Mouse (Mus musculus) heart, postnatal 4 days (tissue): ENCODE measurements around the gene Wnt7a. TPM values are rescaled to one million over a fixed set of nuclear protein-coding genes. Genes with fewer than 3 reads are reported as not detected.

Experiments used
- DNase-seq: peaks from one replicate; pipeline ENCODE4 v3.0.0; 2021
- total RNA-seq, 2 experiments: library from RNA; stranded (reverse); gene quantifications; 2 replicates each; pipeline ENCODE4 v1.2.3; 2021

The Wnt7a gene
- total RNA-seq = under 1 TPM; 0.07 to 0.11 TPM

DNA sequence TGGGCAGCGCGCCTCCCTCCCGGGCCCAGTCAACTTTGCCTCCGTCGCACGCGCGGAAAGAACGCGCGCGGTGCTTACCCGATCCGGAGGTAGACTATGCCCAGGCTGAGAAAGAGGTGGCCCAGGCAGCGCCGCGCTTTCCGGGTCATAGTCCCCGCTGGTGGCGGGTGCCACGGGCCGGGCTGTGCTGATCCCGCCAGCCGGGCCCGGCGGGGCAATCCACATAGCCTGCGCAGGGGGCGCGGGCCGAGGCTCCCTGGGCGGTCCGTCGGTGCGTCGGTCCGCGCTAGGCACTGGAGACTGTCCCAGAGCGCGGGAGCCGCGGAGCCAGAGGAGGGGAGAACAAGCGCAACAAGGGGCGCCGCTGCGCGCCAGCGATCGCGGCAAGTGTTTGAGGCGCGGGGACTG, at the start of gene Wnt7a:
Gene Wnt7a, minus strand, starts transcription at position 403 of the 408 bp plus-strand sequence.
- DNase-seq = no peak

GRCm38 (mm10) chr6:91459471-91459870, 48.3 kb upstream of the Wnt7a start:
- DNase-seq = no peak

DNA sequence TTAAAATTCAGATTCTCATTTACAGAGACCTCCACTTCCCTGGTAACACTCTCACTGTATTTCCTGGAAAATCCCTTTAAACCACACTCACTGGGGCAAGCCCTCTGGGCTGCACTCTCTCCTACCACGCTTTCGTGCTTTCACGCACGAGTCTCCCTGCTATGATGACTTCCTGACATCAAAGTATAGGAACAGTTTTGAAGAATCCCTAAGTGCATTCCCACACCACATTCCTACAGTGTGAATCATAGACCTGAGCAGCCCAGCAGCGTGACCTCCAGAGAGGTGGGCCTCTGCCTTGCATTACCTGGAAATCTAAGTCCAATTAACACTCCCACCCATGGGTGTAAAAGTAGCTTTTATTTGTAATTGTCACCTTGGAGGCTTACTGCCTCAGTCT, 43.4 kb upstream of the Wnt7a start:
- no peak for DNase-seq

DNA sequence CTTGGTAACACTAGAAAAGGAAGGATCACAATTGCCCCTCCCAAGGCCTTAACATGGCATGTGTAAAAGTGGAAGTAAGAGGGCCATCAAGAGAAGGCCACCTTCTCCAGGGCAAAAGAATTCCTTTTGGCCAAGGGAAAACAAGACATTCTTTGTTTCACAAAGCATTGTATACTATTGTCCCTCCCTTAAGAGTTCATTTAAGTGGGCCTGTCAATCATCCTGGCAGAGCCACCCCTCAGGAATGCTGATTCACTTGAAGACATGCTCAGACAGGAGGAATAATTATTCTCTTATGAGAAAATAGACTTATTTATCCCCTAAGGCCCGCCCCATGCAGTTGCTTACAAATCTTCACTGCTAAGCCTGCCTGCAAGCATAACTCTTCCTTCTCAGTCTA, 40.9 kb upstream of the Wnt7a start:
- DNase-seq = no peak

DNA sequence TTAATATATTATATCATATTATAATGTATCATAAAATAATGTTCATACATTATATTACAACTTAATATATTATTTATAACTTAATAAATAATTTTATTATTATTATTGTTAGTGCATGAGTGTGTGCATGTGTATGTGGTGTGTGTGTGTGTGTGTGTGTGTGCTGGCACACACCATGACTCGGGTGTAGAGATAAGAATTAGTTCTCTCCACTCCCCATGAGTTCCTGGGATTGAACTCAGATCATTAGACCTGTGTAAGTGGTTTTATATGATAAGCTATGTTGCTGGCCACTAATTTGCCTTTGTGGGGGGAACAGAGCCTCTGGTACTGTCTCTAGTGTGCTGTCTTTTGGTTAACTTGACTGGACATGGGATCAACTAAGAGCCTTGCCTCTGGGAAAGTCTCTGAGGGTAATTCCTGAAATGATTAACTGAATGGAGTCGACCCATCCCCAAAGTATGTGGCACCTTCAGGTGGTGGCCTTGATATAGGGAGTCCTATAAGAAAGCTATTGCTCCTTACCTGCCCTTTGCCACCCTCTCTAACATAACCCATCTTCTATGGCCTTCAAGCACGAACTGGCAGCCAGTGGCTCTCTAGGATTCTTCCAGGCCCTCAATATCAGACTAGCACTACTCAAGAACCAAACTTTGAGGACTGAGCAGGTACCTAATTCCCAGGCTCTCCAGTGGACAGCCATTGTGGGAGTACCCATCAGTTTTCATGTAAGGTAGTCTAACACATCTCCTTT, 38.5 kb upstream of the Wnt7a start:
- DNase-seq = no peak

GRCm38 (mm10) chr6:91445316-91445715, 34.2 kb upstream of the Wnt7a start:
- no peak for DNase-seq

GRCm38 (mm10) chr6:91441145-91441662, 30.0 kb upstream of the Wnt7a start:
- DNase-seq = no peak

- peak; percentile 97 for DNase-seq
These were observed 29.4 kb upstream of the Wnt7a start for GRCm38 (mm10) chr6:91440474-91441144.

DNA sequence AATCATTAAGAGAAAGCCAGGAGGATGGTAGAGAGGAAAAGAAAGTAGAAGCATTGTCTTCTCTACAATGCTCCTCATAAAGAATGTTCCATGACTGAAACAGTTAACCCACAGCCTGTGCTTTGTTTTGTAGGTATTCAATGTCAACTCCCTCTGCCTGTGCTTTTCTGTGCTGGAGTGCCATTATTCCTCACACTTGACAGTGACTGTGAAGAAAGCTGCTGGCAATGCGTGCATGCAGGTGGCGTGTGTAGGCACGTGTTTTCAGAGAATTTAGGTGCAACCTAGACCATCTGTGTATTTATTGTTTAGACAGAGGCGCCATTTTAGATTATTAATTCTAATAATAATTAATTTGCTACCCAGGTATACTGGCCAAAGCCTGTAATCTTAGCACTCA, 13.0 kb upstream of the Wnt7a start:
- no peak for DNase-seq

DNA sequence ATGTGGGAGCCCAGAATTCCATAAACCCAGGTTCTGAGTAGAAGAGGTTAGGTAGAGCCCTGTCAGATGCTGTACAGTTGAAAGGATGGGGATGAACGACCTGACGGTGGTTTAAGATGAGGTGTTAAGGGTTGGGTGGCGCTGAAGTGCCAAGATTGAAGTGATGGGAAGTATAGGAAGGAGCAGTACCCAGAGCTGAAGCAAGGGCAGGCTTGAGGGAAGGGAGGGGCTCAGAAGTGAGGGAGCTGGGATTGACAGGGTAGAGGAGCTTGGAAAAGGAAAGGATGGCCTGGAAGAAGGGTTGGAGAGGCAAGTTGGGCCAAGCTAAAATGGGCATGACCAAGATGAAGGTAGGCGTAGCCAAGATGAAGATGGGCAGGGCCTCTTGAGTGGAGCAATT, 10.5 kb upstream of the Wnt7a start:
- no peak for DNase-seq

DNA sequence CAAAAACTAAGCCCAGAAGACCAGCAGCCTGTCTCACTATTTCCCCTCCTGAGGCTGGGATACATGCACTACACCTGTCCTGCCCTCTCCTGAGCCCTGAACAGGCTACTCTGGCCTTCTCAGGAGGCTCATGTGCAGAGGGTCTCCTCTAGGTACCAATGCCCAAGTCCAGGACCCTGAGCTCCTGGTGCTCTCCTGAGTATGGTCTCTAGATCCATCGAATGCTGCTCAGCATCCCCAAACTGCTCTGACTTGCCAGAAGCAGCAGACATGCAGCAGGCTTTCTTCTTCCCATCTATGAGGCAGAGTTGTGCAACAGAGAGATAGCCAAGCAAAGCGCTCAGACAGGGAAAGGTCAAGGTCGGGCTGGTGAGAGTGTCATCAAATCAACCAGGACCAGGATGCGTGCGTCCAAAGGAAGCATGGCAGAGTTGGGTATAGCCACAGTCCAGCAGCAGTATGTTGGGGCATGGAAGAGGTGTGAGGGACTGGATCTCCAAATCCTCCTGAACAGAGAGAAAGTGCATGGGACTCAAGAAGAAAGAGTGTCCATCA, 6.2 kb upstream of the Wnt7a start:
- no peak for DNase-seq

- no peak for DNase-seq
These were observed 5.0 kb upstream of the Wnt7a start for GRCm38 (mm10) chr6:91416146-91416545.

- peak; percentile 63 for DNase-seq
These were observed 3.7 kb upstream of the Wnt7a start for GRCm38 (mm10) chr6:91414890-91415289.

GRCm38 (mm10) chr6:91411369-91411981, 312 bp upstream of the Wnt7a start:
- peak; percentile 77 for DNase-seq

DNA sequence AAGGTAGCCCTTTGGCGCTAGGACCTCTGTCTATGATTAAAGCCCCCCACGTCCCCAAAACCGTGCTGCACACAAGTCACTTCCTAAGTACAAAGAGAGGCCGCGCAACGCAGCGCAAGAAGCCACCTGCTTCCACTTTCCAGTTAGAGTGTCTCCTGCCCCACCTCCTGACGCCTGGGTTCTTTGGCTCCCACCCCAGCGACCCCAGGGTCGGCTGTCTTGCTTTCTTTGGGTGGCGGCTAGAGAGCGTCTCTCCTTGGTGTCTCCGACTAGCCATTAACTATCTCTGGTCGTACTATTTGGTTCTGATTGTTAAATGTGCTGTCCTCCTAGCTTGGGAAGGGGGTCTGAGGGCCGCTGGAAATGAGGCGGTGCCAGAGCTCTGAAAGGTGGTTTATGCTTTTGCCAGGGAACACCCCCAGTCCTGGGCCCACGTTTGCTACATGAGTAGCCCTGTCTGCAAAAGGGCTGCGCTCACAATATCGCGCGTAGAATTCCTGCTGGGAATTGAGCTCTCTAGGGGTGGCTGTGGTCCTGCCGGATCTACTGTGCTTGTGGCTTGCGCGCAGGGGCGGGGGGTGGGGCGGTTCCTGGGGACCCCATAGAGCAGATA, 889 bp downstream of the Wnt7a start:
- DNase-seq = no peak

GRCm38 (mm10) chr6:91409448-91410167, 1.6 kb downstream of the Wnt7a start:
- DNase-seq = no peak

GRCm38 (mm10) chr6:91408616-91409015, 2.5 kb downstream of the Wnt7a start:
- peak; percentile 28 for DNase-seq

- DNase-seq = no peak
These were observed 9.6 kb downstream of the Wnt7a start for GRCm38 (mm10) chr6:91401591-91401990.

GRCm38 (mm10) chr6:91400514-91400913, 10.6 kb downstream of the Wnt7a start:
- no peak for DNase-seq

DNA sequence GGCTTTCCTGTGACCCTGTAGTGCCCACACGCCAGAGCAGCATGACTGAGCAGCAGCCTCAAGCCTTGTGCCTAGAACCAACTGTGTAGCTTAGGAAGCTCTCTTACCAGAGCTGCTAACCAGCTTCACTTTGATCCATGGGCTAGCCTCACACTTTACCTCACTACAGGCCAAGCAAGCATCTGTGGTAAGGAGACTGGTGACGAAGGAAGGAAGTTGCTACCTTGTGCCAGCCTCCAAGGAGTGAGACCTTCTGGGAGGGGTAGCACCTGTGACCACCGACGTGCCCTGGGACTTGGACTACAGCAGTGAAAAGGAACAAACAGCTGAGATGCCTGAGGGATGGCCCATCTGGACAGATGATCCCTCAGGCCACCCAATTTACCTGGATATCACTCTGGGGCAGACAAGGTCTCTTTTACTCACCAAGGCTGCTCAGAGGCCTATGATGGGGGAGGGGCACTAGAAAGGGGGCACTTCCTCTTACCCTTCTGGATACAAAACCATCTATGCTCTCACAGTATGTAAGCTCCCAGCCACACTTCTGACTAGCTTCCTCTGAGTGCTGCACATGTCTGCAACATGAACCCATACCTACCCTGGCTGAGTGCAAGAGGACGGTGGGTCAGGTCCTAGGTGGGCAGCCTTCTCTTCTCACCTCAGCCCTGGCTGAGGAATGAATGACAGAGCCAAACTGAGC, 18.5 kb downstream of the Wnt7a start:
- DNase-seq = no peak

DNA sequence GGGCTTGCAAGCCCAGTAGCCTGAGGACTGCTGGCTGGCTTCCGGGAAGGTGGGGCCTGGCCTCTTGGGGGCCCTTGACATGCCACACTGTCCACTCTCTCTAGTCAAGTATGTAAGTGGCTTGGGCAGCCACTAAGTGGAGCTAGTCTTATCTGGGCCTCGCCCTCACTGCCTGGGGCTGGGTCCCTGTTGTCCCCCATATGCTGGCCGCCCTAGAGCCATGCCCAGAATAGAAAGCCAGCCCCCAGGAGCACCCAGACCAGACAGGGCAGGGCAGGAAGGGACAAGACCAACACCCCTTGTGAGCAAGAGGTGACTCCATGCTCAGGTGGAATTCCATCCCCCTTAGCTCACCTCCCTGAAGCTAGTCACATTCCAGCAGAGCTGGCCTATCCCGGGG, 22.0 kb downstream of the Wnt7a start:
- DNase-seq = peak; percentile 31
